Mouse (Mus musculus): ENCODE results near the gene Aloxe3. TPM values are rescaled to one million over a fixed set of nuclear protein-coding genes. Genes with fewer than 3 reads are reported as not detected.

The Aloxe3 gene
- total and polyA plus RNA-seq, 3 experiments, result 0.13 to 0.23 TPM; not detected in 1

- dilution Hi-C loops (cut with MboI; ENCODE audit: extremely low pct_ligation_motif_present, extremely low pct_unique_long_range_greater_than_20kb, low sequenced_read_pairs), result no loop called here
- peaks cover 18% of the 10 kb centered on the region for H3K79me2 ChIP-seq (replicated peaks; ENCODE audit: control insufficient read depth, extremely low read depth, insufficient read depth, poor library complexity, severe bottlenecking)
- no peak overlapping the region for H3K9ac ChIP-seq (ENCODE audit: insufficient read depth, low read depth)
- peaks cover 12 to 23% of the 10 kb centered on the region in 2 experiments for H3K4me1 ChIP-seq (ENCODE audit: control insufficient read depth in 1 of 2, insufficient read depth in 2 of 2)
- in situ Hi-C loops (cut with MboI; ENCODE audit: low pct_ligation_motif_present, low pct_unique_long_range_greater_than_20kb, low sequenced_read_pairs), result no loop called here
- DNase-seq (ENCODE audit: extremely low read depth), result no peak
- no peak overlapping the region for H3K4me2 ChIP-seq (ENCODE audit: insufficient read depth, low read depth, poor library complexity, severe bottlenecking)
- H3K36me3 ChIP-seq (replicated peaks in 1 of 2; ENCODE audit: control insufficient read depth in 1 of 2, insufficient read depth in 1 of 2, low read length in 1 of 2), result peaks cover 85 to 90% of the 10 kb centered on the region in 2 experiments
- TF ChIP-seq MEF2A (IDR thresholded peaks at IDR 0.05; ENCODE audit: borderline replicate concordance, low read depth, low read length), result no peak
- no peak for TF ChIP-seq HCFC1 (IDR thresholded peaks at IDR 0.05; ENCODE audit: low read depth, low read length)
- TF ChIP-seq ZKSCAN1 (IDR thresholded peaks at IDR 0.05; ENCODE audit: borderline replicate concordance, low read depth, low read length), result no peak
- no peak for TF ChIP-seq RAD21 (IDR thresholded peaks at IDR 0.05; ENCODE audit: low read depth, low read length)
- no peak for TF ChIP-seq POLR2A (IDR thresholded peaks at IDR 0.05; ENCODE audit: low read depth, low read length)
- TF ChIP-seq JUN (IDR thresholded peaks at IDR 0.05; ENCODE audit: insufficient read depth, low read depth, low read length), result no peak
- TF ChIP-seq USF2 (conservative IDR thresholded peaks at IDR 0.05; ENCODE audit: low read depth, low read length), result no peak
- no peak for TF ChIP-seq SIN3A (IDR thresholded peaks at IDR 0.05; ENCODE audit: low read length)
- TF ChIP-seq NRF1 (IDR thresholded peaks at IDR 0.05; ENCODE audit: low read depth, low read length), result no peak
- TF ChIP-seq TBP (conservative IDR thresholded peaks at IDR 0.05; ENCODE audit: low read depth, low read length), result no peak
- no peak for TF ChIP-seq ZNF384 (IDR thresholded peaks at IDR 0.05; ENCODE audit: low read depth, low read length)
- no peak for TF ChIP-seq E2F4 (IDR thresholded peaks at IDR 0.05; ENCODE audit: insufficient replicate concordance, low read depth, low read length)
- TF ChIP-seq IRF4 (IDR thresholded peaks at IDR 0.05; ENCODE audit: low read depth, low read length), result no peak
- no peak overlapping the region for H3K4me3 ChIP-seq (replicated peaks in 1 of 3; ENCODE audit: low read depth in 2 of 3, low read length in 2 of 3, poor library complexity in 1 of 3)
- no peaks in the 10 kb centered on the region for H3K27me3 ChIP-seq (replicated peaks)
- H3K9me3 ChIP-seq (replicated peaks; ENCODE audit: low read length), result no peaks in the 10 kb centered on the region
- no peak overlapping the region for H3K27ac ChIP-seq (ENCODE audit: insufficient read depth, low read depth)
These were observed 21.2 kb upstream of the Aloxe3 start for GRCm38 (mm10) chr11:69104487-69104886.

- Histone ChIP-seq H3K4me1 (ENCODE audit: control insufficient read depth in 1 of 2, insufficient read depth in 2 of 2) (peaks cover 12 to 28% of the 10 kb centered on the region in 2 experiments), H3K4me2 (ENCODE audit: insufficient read depth, low read depth, poor library complexity, severe bottlenecking) (no peak overlapping the region), H3K79me2 (replicated peaks; ENCODE audit: control insufficient read depth, extremely low read depth, insufficient read depth, poor library complexity, severe bottlenecking) (peaks cover 15% of the 10 kb centered on the region), H3K27me3 (replicated peaks) (no peaks in the 10 kb centered on the region), H3K9ac (ENCODE audit: insufficient read depth, low read depth) (no peak overlapping the region), H3K4me3 (replicated peaks in 1 of 3; ENCODE audit: low read depth in 2 of 3, low read length in 2 of 3, poor library complexity in 1 of 3) (no peak overlapping the region), H3K27ac (ENCODE audit: insufficient read depth, low read depth) (no peak overlapping the region), H3K36me3 (replicated peaks in 1 of 2; ENCODE audit: control insufficient read depth in 1 of 2, insufficient read depth in 1 of 2, low read length in 1 of 2) (peaks cover 88 to 95% of the 10 kb centered on the region in 2 experiments), H3K9me3 (replicated peaks; ENCODE audit: low read length) (no peaks in the 10 kb centered on the region)
- in situ Hi-C loops (cut with MboI; ENCODE audit: low pct_ligation_motif_present, low pct_unique_long_range_greater_than_20kb, low sequenced_read_pairs) (no loop called here), dilution Hi-C loops (cut with MboI; ENCODE audit: extremely low pct_ligation_motif_present, extremely low pct_unique_long_range_greater_than_20kb, low sequenced_read_pairs) (no loop called here)
- no peak for TF ChIP-seq RAD21 (IDR thresholded peaks at IDR 0.05; ENCODE audit: low read depth, low read length)
- TF ChIP-seq ZKSCAN1 (IDR thresholded peaks at IDR 0.05; ENCODE audit: borderline replicate concordance, low read depth, low read length), result no peak
- TF ChIP-seq USF2 (conservative IDR thresholded peaks at IDR 0.05; ENCODE audit: low read depth, low read length), result no peak
- no peak for TF ChIP-seq CTCF (conservative IDR thresholded peaks at IDR 0.05 in 1 of 2, IDR thresholded peaks at IDR 0.05 in 1 of 2; ENCODE audit: low read depth in 2 of 2, low read length in 2 of 2)
- no peak for TF ChIP-seq ZC3H11A (IDR thresholded peaks at IDR 0.05; ENCODE audit: low read depth, low read length)
- no peak for TF ChIP-seq POLR2AphosphoS2 (IDR thresholded peaks at IDR 0.05; ENCODE audit: low read depth, low read length)
- TF ChIP-seq MEF2A (IDR thresholded peaks at IDR 0.05; ENCODE audit: borderline replicate concordance, low read depth, low read length), result no peak
- no peak for TF ChIP-seq SMC3 (IDR thresholded peaks at IDR 0.05; ENCODE audit: low read depth, low read length)
- TF ChIP-seq E2F4 (IDR thresholded peaks at IDR 0.05; ENCODE audit: insufficient replicate concordance, low read depth, low read length), result no peak
- no peak for TF ChIP-seq CHD2 (IDR thresholded peaks at IDR 0.05; ENCODE audit: low read length)
- TF ChIP-seq IRF4 (IDR thresholded peaks at IDR 0.05; ENCODE audit: low read depth, low read length), result no peak
- TF ChIP-seq RCOR1 (conservative IDR thresholded peaks at IDR 0.05; ENCODE audit: low read depth, low read length), result no peak
- no peak for TF ChIP-seq JUND (conservative IDR thresholded peaks at IDR 0.05; ENCODE audit: low read depth, low read length)
- TF ChIP-seq KAT2A (IDR thresholded peaks at IDR 0.05; ENCODE audit: insufficient replicate concordance, low read length), result no peak
- no peak for DNase-seq (ENCODE audit: extremely low read depth)
These were observed 20.5 kb upstream of the Aloxe3 start for GRCm38 (mm10) chr11:69105227-69105626.

All from CH12.LX (cell line).